ENCODE assay signal across 8 mouse cellular contexts in genomic region chr14:12283641-12284040, GRCm38 (mm10). TPM values are rescaled to one million over a fixed set of nuclear protein-coding genes. Genes with fewer than 3 reads are reported as not detected.
DNase-seq lines count a peak whose midpoint lies in the region; ATAC-seq and TF ChIP-seq lines count a peak whose summit lies in the region.

TSS of gene Gm49355 (plus strand) at chr14:12283976.

- TF ChIP-seq CTCF in heart, postnatal 0 days (IDR thresholded peaks at IDR 0.05; ENCODE audit: low read depth) = no peak

- H3K4me1 ChIP-seq in heart, embryonic 14.5 days (ENCODE audit: control insufficient read depth in 2 of 2, insufficient read depth in 2 of 2, low read length in 2 of 2) = 0 out of 4 replicates have a peak, but pooled peaks cover 0 to 3% of the 10 kb centered on the region in 2 experiments
- H3K4me1 ChIP-seq in heart, postnatal 0 days (ENCODE audit: control insufficient read depth, insufficient read depth) = no peaks in the 10 kb centered on the region
- 0 out of 2 replicates have a peak, but pooled peaks cover 4% of the 10 kb centered on the region for H3K4me1 ChIP-seq in midbrain, embryonic 10.5 days

- WGBS in heart, embryonic 14.5 days = 79% methylated on average over 6 of the region's 6 CpGs
- 68% methylated on average over 6 of the region's 6 CpGs for WGBS in heart, postnatal 0 days
- WGBS in midbrain, embryonic 10.5 days = 78% methylated on average over 6 of the region's 6 CpGs

- DNase-seq in heart, postnatal 14 days = no peak
- peak; percentile 13 for DNase-seq in ES-CJ7 (ENCODE audit: low read depth, low spot score)
- DNase-seq in heart, postnatal 0 days (ENCODE audit: low spot score) = no peak
- DNase-seq in midbrain, embryonic 10.5 days (ENCODE audit: low spot score) = no peak
- no peak for DNase-seq in layer of hippocampus, adult 18-20 months (ENCODE audit: low spot score in 2 of 2)
- DNase-seq in adrenal gland, adult 18-20 months (ENCODE audit: low spot score in 2 of 2) = no peak
- no peak for DNase-seq in adrenal gland, postnatal 4 days (ENCODE audit: low spot score in 2 of 2)

- peak within 1 kb of the TSS; percentile 86 to 98 for H3K27ac ChIP-seq in heart, embryonic 14.5 days (replicated peaks in 1 of 2; ENCODE audit: control insufficient read depth in 1 of 2, insufficient read depth in 1 of 2, low read depth in 2 of 2, low read length in 2 of 2)
- peak within 1 kb of the TSS; percentile 98 for H3K27ac ChIP-seq in heart, postnatal 0 days (ENCODE audit: low read depth)
- H3K27ac ChIP-seq in midbrain, embryonic 10.5 days (replicated peaks) = peak within 1 kb of the TSS; percentile 93

- no peak for TF ChIP-seq EP300 in heart, postnatal 0 days (IDR thresholded peaks at IDR 0.05; ENCODE audit: low read depth)

- H3K4me3 ChIP-seq in heart, embryonic 14.5 days (ENCODE audit: control insufficient read depth in 1 of 2, insufficient read depth in 1 of 2, low read depth in 1 of 2, low read length in 2 of 2) = peak within 1 kb of the TSS; percentile 73 to 91
- H3K4me3 ChIP-seq in heart, postnatal 0 days (ENCODE audit: low read depth, low read length) = peak within 1 kb of the TSS; percentile 85
- H3K4me3 ChIP-seq in midbrain, embryonic 10.5 days = peak within 1 kb of the TSS; percentile 78

- no peak for ATAC-seq in heart, embryonic 14.5 days (ENCODE audit: insufficient number of reproducible peaks, insufficient read depth, low FRiP score, low read depth)
- ATAC-seq in heart, postnatal 0 days (ENCODE audit: insufficient read depth, low read depth) = no peak

- peaks cover 6% of the 10 kb centered on the region; the same call in 1 of the 2 replicates for H3K27me3 ChIP-seq in heart, embryonic 14.5 days (ENCODE audit: control insufficient read depth, insufficient read depth, low read length)
- 0 out of 2 replicates have a peak, but pooled peaks cover 6% of the 10 kb centered on the region for H3K27me3 ChIP-seq in heart, postnatal 0 days (ENCODE audit: control insufficient read depth, insufficient read depth, low read length)
- peaks cover 19% of the 10 kb centered on the region for H3K27me3 ChIP-seq in midbrain, embryonic 10.5 days (ENCODE audit: low read depth, poor library complexity, severe bottlenecking)

- H3K4me2 ChIP-seq in heart, embryonic 14.5 days (ENCODE audit: low read length) = peak within 1 kb of the TSS; percentile 85
- H3K4me2 ChIP-seq in heart, postnatal 0 days (ENCODE audit: low read depth, low read length) = peak within 1 kb of the TSS; percentile 68

- intact Hi-C loops in heart, postnatal 14 days (cut with DNase I) = no loop called here

- no peaks in the 10 kb centered on the region for H3K9me3 ChIP-seq in heart, embryonic 14.5 days (ENCODE audit: control insufficient read depth, low read length)
- H3K9me3 ChIP-seq in heart, postnatal 0 days (replicated peaks; ENCODE audit: control insufficient read depth, low read length) = no peaks in the 10 kb centered on the region
- H3K9me3 ChIP-seq in midbrain, embryonic 10.5 days (replicated peaks) = no peaks in the 10 kb centered on the region

- no peaks in the 10 kb centered on the region for H3K36me3 ChIP-seq in heart, embryonic 14.5 days (ENCODE audit: control insufficient read depth, insufficient read depth, low read length)
- H3K36me3 ChIP-seq in heart, postnatal 0 days (replicated peaks; ENCODE audit: control insufficient read depth, insufficient read depth, low read length) = peaks cover 4% of the 10 kb centered on the region; the same call in 1 of the 2 replicates
- no peaks in the 10 kb centered on the region for H3K36me3 ChIP-seq in midbrain, embryonic 10.5 days

- H3K9ac ChIP-seq in heart, embryonic 14.5 days (ENCODE audit: low read length) = peak within 1 kb of the TSS; percentile 94
- peak within 1 kb of the TSS; percentile 83 for H3K9ac ChIP-seq in heart, postnatal 0 days (replicated peaks; ENCODE audit: low read depth, low read length)

RNA-seq across cellular contexts. Expression of gene Gm49355, which starts in this region (rescaled TPM):
- polyA plus RNA-seq in heart, embryonic 14.5 days (2014; fragmentation: Nextera tagmentation; extraction: Ambion mirVana) = 0.19 and 0.36 TPM in 2 replicates
- total RNA-seq in heart, postnatal 14 days (2021) = not detected
- total RNA-seq in heart, postnatal 0 days (2014; rRNA removed; ENCODE audit: low replicate concordance) = not detected in 2 replicates
- polyA plus RNA-seq in heart, postnatal 0 days (2015; fragmentation: Nextera tagmentation; extraction: Ambion mirVana) = 0.15 and 0.27 TPM in 2 replicates
- polyA plus RNA-seq in midbrain, embryonic 10.5 days (2016; fragmentation: Nextera tagmentation; extraction: Ambion mirVana) = 0.06 and 0.09 TPM in 2 replicates
- total RNA-seq in layer of hippocampus, adult 18-20 months (2021) = under 1 TPM in 1 of 2 experiments, not detected in 1; 0.15 TPM
- total RNA-seq in adrenal gland, adult 18-20 months (2021) = under 1 TPM in 1 of 2 experiments, not detected in 1; 0.20 TPM
- not detected for total RNA-seq in adrenal gland, postnatal 4 days (2021)
